Comparison of ENCODE assay signal across 7 mouse cellular contexts in the genomic region with DNA sequence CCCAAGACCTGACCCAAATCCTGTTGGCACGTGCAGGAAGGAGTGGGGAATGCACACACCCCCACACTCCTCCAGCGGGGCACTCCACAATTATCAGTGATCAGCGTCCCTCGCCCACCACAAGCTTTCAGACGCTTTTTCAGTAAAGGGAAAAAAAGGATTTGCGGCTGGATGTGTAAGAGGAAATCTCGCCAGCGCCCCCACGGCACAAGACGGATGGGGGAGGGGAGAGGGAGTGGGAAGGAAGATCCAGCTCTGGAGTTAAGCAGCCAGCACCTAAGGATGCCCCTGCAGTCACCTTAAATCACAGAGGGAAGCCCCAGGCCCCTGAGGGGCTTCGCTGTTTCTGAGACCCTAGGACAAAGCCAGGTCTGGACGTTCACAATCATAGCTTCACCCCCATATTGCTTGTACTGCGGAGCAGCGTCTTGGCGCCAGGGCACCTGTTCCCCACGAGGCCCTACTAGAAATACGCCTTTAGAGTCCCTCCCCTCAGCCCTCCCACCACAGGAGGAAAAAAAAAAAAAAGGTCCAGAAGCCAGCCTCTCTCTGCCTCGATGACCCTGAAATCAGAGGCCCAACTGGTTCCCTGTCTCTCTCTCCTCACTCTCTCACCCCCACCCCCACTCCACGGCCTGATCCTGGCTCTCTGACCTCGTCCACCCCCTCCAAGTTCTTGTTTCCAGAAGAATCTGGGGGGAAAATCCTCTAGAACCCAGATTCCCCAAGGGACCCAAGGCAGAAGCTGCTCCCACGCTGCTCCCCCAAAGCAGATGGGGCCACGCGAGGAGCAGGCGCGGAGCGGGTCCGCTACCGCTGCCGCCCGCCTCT. TPM values are rescaled to one million over a fixed set of nuclear protein-coding genes. Genes with fewer than 3 reads are reported as not detected.
DNase-seq lines count a peak whose midpoint lies in the region; TF ChIP-seq lines count a peak whose summit lies in the region.

No protein-coding gene starts in this region.

- TF ChIP-seq POLR2A in olfactory bulb, adult 2 months (IDR thresholded peaks at IDR 0.05; ENCODE audit: insufficient read depth, low read depth, low read length), result no peak

- no peak; the same call in 1 of the 2 replicates for TF ChIP-seq CTCF in olfactory bulb, adult 2 months (IDR thresholded peaks at IDR 0.05; ENCODE audit: insufficient read depth, low read depth, low read length)

- H3K27me3 ChIP-seq in forebrain, embryonic 10.5 days (ENCODE audit: poor library complexity, severe bottlenecking), result peaks cover 86% of the 10 kb centered on the region

- DNase-seq in left cerebral cortex, adult 18-20 months (ENCODE audit: low spot score in 2 of 2), result peak; percentile 50 to 68
- DNase-seq in left cerebral cortex, adult 11 months (ENCODE audit: low spot score), result no peak
- no peak for DNase-seq in forebrain, embryonic 10.5 days (ENCODE audit: extremely low spot score, low spot score)
- DNase-seq in left cerebral cortex, postnatal 36 days (ENCODE audit: low spot score in 2 of 2), result peak; percentile 65 to 71
- no peak for DNase-seq in spleen, adult 12 weeks (ENCODE audit: low spot score)
- DNase-seq in B cell, adult 2 months, result no peak

- no peaks in the 10 kb centered on the region for H3K36me3 ChIP-seq in forebrain, embryonic 10.5 days (replicated peaks)

- WGBS in forebrain, embryonic 10.5 days, result 4% methylated on average over 30 of the region's 30 CpGs
- WGBS in olfactory bulb, adult 2 months, result under 1% methylated on average over 30 of the region's 30 CpGs

- peaks cover 37% of the 10 kb centered on the region for H3K4me1 ChIP-seq in forebrain, embryonic 10.5 days
- H3K4me1 ChIP-seq in olfactory bulb, adult 2 months (ENCODE audit: control insufficient read depth, insufficient read depth, low read length), result peaks cover 48% of the 10 kb centered on the region

- no peaks in the 10 kb centered on the region for H3K9me3 ChIP-seq in forebrain, embryonic 10.5 days

- H3K4me3 ChIP-seq in forebrain, embryonic 10.5 days, result peak overlapping the region; percentile 57
- H3K4me3 ChIP-seq in olfactory bulb, adult 2 months (ENCODE audit: insufficient read depth, low read depth, low read length), result peak overlapping the region; percentile 97

- intact Hi-C loops in left cerebral cortex, postnatal 36 days (cut with DNase I), result loop anchor here (2.0 to 5.0 kb wide), 4 partner anchors 47 to 114 kb away; no protein-coding TSS in a partner anchor

- peak overlapping the region; percentile 20; the same call in 1 of the 2 replicates for H3K27ac ChIP-seq in forebrain, embryonic 10.5 days
- H3K27ac ChIP-seq in olfactory bulb, adult 2 months (ENCODE audit: insufficient read depth, low read depth, low read length), result peak overlapping the region; percentile 96

RNA-seq across cellular contexts. Expression of gene Camk2b, which starts 1.7 kb away (rescaled TPM):
- 100 to 1,000 TPM; 618 to 648 TPM for total RNA-seq in left cerebral cortex, adult 18-20 months (2021)
- 0.51 and 0.63 TPM in 2 replicates for polyA plus RNA-seq in forebrain, embryonic 10.5 days (2016; fragmentation: Nextera tagmentation; extraction: Ambion mirVana)
- total RNA-seq in left cerebral cortex, postnatal 36 days (2021), result 100 to 1,000 TPM; 644 to 664 TPM
- polyA plus RNA-seq in olfactory bulb, adult 2 months (2012; ENCODE audit: insufficient read depth, insufficient read length, low replicate concordance, missing spikeins), result 150 and 183 TPM in 2 replicates

Comparison
In these comparisons a context has a peak if more than half of its experiments do, and no peak if none do; other contexts are left out.
1. DNase-seq: peak in left cerebral cortex, adult 18-20 months (2 of 2) and left cerebral cortex, postnatal 36 days (2 of 2); none in left cerebral cortex, adult 11 months (single experiment), forebrain, embryonic 10.5 days (single experiment), spleen, adult 12 weeks (single experiment) and B cell, adult 2 months (0 of 2).